Mouse (Mus musculus) forebrain, embryonic 16.5 days (tissue): Measurements from ENCODE around the gene Nup107. TPM values are rescaled to one million over a fixed set of nuclear protein-coding genes. Genes with fewer than 3 reads are reported as not detected.
"Not testable (repeated sequence)": the region's sequence is repeated elsewhere in the genome, so short reads cannot be mapped to it uniquely, and the experiment has no call there.

ENCODE experiments used
- ATAC-seq: fragments of 200-750 bp; cut with Nextera tagmentation; 2 replicates; pipeline ENCODE4 v1.8.0; 2017; ENCODE audit warnings: mild to moderate bottlenecking, moderate library complexity
- H3K27ac ChIP-seq: fragments of 300-500 bp; sonication (generic); 2 replicates; pipeline ENCODE4 v1.5.1; 2014; ENCODE audit warnings: low read length, control low read depth
- H3K27me3 ChIP-seq: fragments of 300-500 bp; sonication (generic); replicated peaks from 2 replicates; pipeline ENCODE4 v1.6.1; 2014; ENCODE audit warnings: low read length; ENCODE audit not compliant: control insufficient read depth, insufficient read depth
- H3K36me3 ChIP-seq: fragments of 300-500 bp; sonication (generic); 2 replicates; pipeline ENCODE4 v1.6.1; 2014; ENCODE audit not compliant: control insufficient read depth, insufficient read depth
- H3K4me1 ChIP-seq: fragments of 300-500 bp; sonication (generic); replicated peaks from 2 replicates; pipeline ENCODE4 v1.6.1; 2014; ENCODE audit warnings: low read length; ENCODE audit not compliant: control insufficient read depth, insufficient read depth
- H3K4me2 ChIP-seq: fragments of 300-500 bp; sonication (generic); 2 replicates; pipeline ENCODE4 v1.6.1; 2014; ENCODE audit warnings: mild to moderate bottlenecking, low read length, control low read depth
- H3K4me3 ChIP-seq: fragments of 300-500 bp; sonication (generic); replicated peaks from 2 replicates; pipeline ENCODE4 v1.5.1; 2014; ENCODE audit warnings: mild to moderate bottlenecking, low read length, control low read depth
- H3K9ac ChIP-seq: fragments of 300-500 bp; sonication (generic); replicated peaks from 2 replicates; pipeline ENCODE4 v1.6.1; 2014; ENCODE audit warnings: low read depth, low read length, control low read depth
- H3K9me3 ChIP-seq: fragments of 300-500 bp; sonication (generic); 2 replicates; pipeline ENCODE4 v1.6.1; 2016; ENCODE audit warnings: low read length; ENCODE audit not compliant: control insufficient read depth
- WGBS: fragments of 180-500 bp; shearing (Covaris S2); extraction: QIAGEN DNeasy Blood & Tissue Kit; methylation state at CpG from one replicate; pipeline ENCODE4 v1.1.7; 2014; 5-methylcytosine and 5-hydroxymethylcytosine counted together
- polyA plus RNA-seq: library from polyadenylated mRNA; unstranded; fragments of >200 nt; fragmentation: Nextera tagmentation; extraction: Ambion mirVana; gene quantifications from 2 replicates; pipeline ENCODE4 v1.2.1, GENCODE M21; 2015

The Nup107 gene
- polyA plus RNA-seq, 1 experiment from 2014 or later, result 57.9 TPM

- no peak overlapping the region for H3K4me2 ChIP-seq
- H3K4me1 ChIP-seq, result peaks cover 10% of the 10 kb centered on the region
- peaks cover 24% of the 10 kb centered on the region for H3K36me3 ChIP-seq
- no peak overlapping the region for H3K27ac ChIP-seq
- no peaks in the 10 kb centered on the region for H3K9me3 ChIP-seq
- no peak for ATAC-seq
- no peaks in the 10 kb centered on the region for H3K27me3 ChIP-seq
- H3K9ac ChIP-seq, result no peak overlapping the region
- no peak overlapping the region for H3K4me3 ChIP-seq
- 88% methylated on average over 6 of the region's 6 CpGs for WGBS
These were observed 87.6 kb downstream of the Nup107 start for GRCm38 (mm10) chr10:117704964-117705335.

GRCm38 (mm10) chr10:117704314-117704963 is 88.1 kb downstream of the Nup107 start:
- H3K9ac ChIP-seq, H3K4me1 ChIP-seq, H3K27ac ChIP-seq, H3K4me3 ChIP-seq, H3K4me2 ChIP-seq, H3K27me3 ChIP-seq, ATAC-seq, H3K9me3 ChIP-seq: not testable (repeated sequence)
- H3K36me3 ChIP-seq, result peaks cover 29% of the 10 kb centered on the region
- WGBS, result 95% methylated on average over 6 of the region's 6 CpGs

GRCm38 (mm10) chr10:117703506-117703905 is 89.0 kb downstream of the Nup107 start:
- H3K4me1 ChIP-seq, result no peaks in the 10 kb centered on the region; the same call in none of the 2 replicates
- no peaks in the 10 kb centered on the region for H3K27me3 ChIP-seq
- no peak overlapping the region for H3K27ac ChIP-seq
- H3K36me3 ChIP-seq, result peaks cover 37% of the 10 kb centered on the region
- H3K4me2 ChIP-seq, result no peak overlapping the region
- no peak overlapping the region for H3K9ac ChIP-seq
- 98% methylated on average over 3 of the region's 3 CpGs for WGBS
- H3K4me3 ChIP-seq, result no peak overlapping the region
- H3K9me3 ChIP-seq, result no peaks in the 10 kb centered on the region
- ATAC-seq, result no peak

- H3K27me3 ChIP-seq, result no peaks in the 10 kb centered on the region
- no peak overlapping the region for H3K9ac ChIP-seq
- WGBS, result 97% methylated on average over 6 of the region's 6 CpGs
- H3K36me3 ChIP-seq, result peaks cover 40% of the 10 kb centered on the region
- no peak for ATAC-seq
- H3K4me1 ChIP-seq, result no peaks in the 10 kb centered on the region; the same call in none of the 2 replicates
- H3K4me3 ChIP-seq, result no peak overlapping the region
- H3K27ac ChIP-seq, result no peak overlapping the region
- H3K9me3 ChIP-seq, result no peaks in the 10 kb centered on the region
- H3K4me2 ChIP-seq, result no peak overlapping the region
These were observed 90.3 kb downstream of the Nup107 start for GRCm38 (mm10) chr10:117702024-117702833.

- Histone ChIP-seq H3K27me3 (no peaks in the 10 kb centered on the region), H3K27ac (no peak overlapping the region), H3K9ac (no peak overlapping the region), H3K9me3 (no peaks in the 10 kb centered on the region), H3K4me3 (no peak overlapping the region), H3K4me1 (no peaks in the 10 kb centered on the region), H3K4me2 (no peak overlapping the region), H3K36me3 (peaks cover 47% of the 10 kb centered on the region)
- WGBS, result 95% methylated on average over 6 of the region's 6 CpGs
- ATAC-seq, result no peak
These were observed 91.3 kb downstream of the Nup107 start for GRCm38 (mm10) chr10:117701034-117701829.

Other genes starting within 250 kb of the Nup107 start
- 4.5 and 4.6 TPM in 2 replicates for gene Cpm, start 163.2 kb downstream of the Nup107 start, polyA plus RNA-seq
- 65.4 and 71.1 TPM in 2 replicates for gene Mdm2, start 81.9 kb downstream of the Nup107 start, polyA plus RNA-seq
- 29.0 and 31.8 TPM in 2 replicates for gene Slc35e3, start 46.3 kb downstream of the Nup107 start, polyA plus RNA-seq
- 145 and 155 TPM in 2 replicates for gene Rap1b, start 53.3 kb upstream of the Nup107 start, polyA plus RNA-seq